Mouse (Mus musculus) liver, embryonic 13.5 days (tissue): Measurements from ENCODE around the gene Stra6. TPM values are rescaled to one million over a fixed set of nuclear protein-coding genes. Genes with fewer than 3 reads are reported as not detected.
A peak's percentile ranks its signal among the peaks of the same experiment; 100 is the strongest.

Source experiments
- ATAC-seq: fragments of 200-750 bp; cut with Nextera tagmentation; 2 replicates; pipeline ENCODE4 v1.8.0; 2017; ENCODE audit warnings: low read depth, mild to moderate bottlenecking, moderate number of reproducible peaks, moderate library complexity
- DNase-seq: peaks from one replicate; pipeline ENCODE4 v3.0.0; 2022
- H3K27ac ChIP-seq: fragments of 300-500 bp; sonication (generic); 2 replicates; pipeline ENCODE4 v1.5.1; 2015; ENCODE audit warnings: moderate library complexity, mild to moderate bottlenecking, inconsistent platforms
- H3K27me3 ChIP-seq: fragments of 300-500 bp; sonication (generic); 2 replicates; pipeline ENCODE4 v1.6.1; 2015; ENCODE audit warnings: mild to moderate bottlenecking, inconsistent platforms
- H3K36me3 ChIP-seq: fragments of 300-500 bp; sonication (generic); 2 replicates; pipeline ENCODE4 v1.6.1; 2015; ENCODE audit warnings: mild to moderate bottlenecking, inconsistent platforms
- H3K4me1 ChIP-seq: fragments of 300-500 bp; sonication (generic); replicated peaks from 2 replicates; pipeline ENCODE4 v1.6.1; 2015; ENCODE audit warnings: inconsistent platforms
- H3K4me2 ChIP-seq: fragments of 300-500 bp; sonication (generic); 2 replicates; pipeline ENCODE4 v1.6.1; 2015; ENCODE audit warnings: inconsistent platforms, mild to moderate bottlenecking, moderate library complexity
- H3K4me3 ChIP-seq: fragments of 300-500 bp; sonication (generic); replicated peaks from 2 replicates; pipeline ENCODE4 v1.5.1; 2015; ENCODE audit warnings: mild to moderate bottlenecking, inconsistent platforms
- H3K9ac ChIP-seq: fragments of 300-500 bp; sonication (generic); 2 replicates; pipeline ENCODE4 v1.6.1; 2015; ENCODE audit warnings: mild to moderate bottlenecking, inconsistent platforms
- H3K9me3 ChIP-seq: fragments of 300-500 bp; sonication (generic); replicated peaks from 2 replicates; pipeline ENCODE4 v1.6.1; 2016; ENCODE audit warnings: inconsistent platforms
- WGBS: fragments of 180-500 bp; shearing (Covaris S2); methylation state at CpG from one replicate; pipeline ENCODE4 v1.1.7; 2015; ENCODE audit not compliant: insufficient replicate concordance; 5-methylcytosine and 5-hydroxymethylcytosine counted together
- polyA plus RNA-seq: library from polyadenylated mRNA; unstranded; fragments of >200 nt; fragmentation: Nextera tagmentation; extraction: Ambion mirVana; gene quantifications from 2 replicates; pipeline ENCODE4 v1.2.1, GENCODE M21; 2015

Stra6 gene
- polyA plus RNA-seq, 1 experiment from 2014 or later, result 0.05 TPM

GRCm38 (mm10) chr9:58158541-58159311 is 95.1 kb downstream of the Stra6 start:
- ATAC-seq (no peak), DNase-seq (no peak)
- no peaks in the 10 kb centered on the region for H3K9me3 ChIP-seq
- peak overlapping the region; percentile 40; the same call in 1 of the 2 replicates for H3K27ac ChIP-seq
- H3K4me3 ChIP-seq, result no peak overlapping the region
- H3K36me3 ChIP-seq, result no peaks in the 10 kb centered on the region
- H3K9ac ChIP-seq, result no peak overlapping the region
- no peaks in the 10 kb centered on the region; the same call in 1 of the 2 replicates for H3K27me3 ChIP-seq
- 46% methylated on average over 7 of the region's 7 CpGs for WGBS
- H3K4me1 ChIP-seq, result no peaks in the 10 kb centered on the region
- H3K4me2 ChIP-seq, result no peak overlapping the region

GRCm38 (mm10) chr9:58159855-58160254 is 96.3 kb downstream of the Stra6 start:
- Histone ChIP-seq H3K9me3 (no peaks in the 10 kb centered on the region), H3K9ac (no peak overlapping the region), H3K27ac (no peak overlapping the region), H3K27me3 (no peaks in the 10 kb centered on the region; the same call in 1 of the 2 replicates), H3K4me2 (no peak overlapping the region), H3K4me1 (no peaks in the 10 kb centered on the region), H3K36me3 (no peaks in the 10 kb centered on the region), H3K4me3 (no peak overlapping the region)
- no peak for DNase-seq
- WGBS, result 42% methylated on average over 4 of the region's 4 CpGs
- no peak for ATAC-seq

- H3K27me3 ChIP-seq, result no peaks in the 10 kb centered on the region; the same call in 1 of the 2 replicates
- DNase-seq (no peak), ATAC-seq (no peak)
- no peaks in the 10 kb centered on the region for H3K4me1 ChIP-seq
- H3K4me3 ChIP-seq, result no peak overlapping the region
- no peaks in the 10 kb centered on the region for H3K36me3 ChIP-seq
- no peak overlapping the region for H3K4me2 ChIP-seq
- no peak overlapping the region for H3K9ac ChIP-seq
- no peaks in the 10 kb centered on the region for H3K9me3 ChIP-seq
- 24% methylated on average over 5 of the region's 5 CpGs for WGBS
- no peak overlapping the region for H3K27ac ChIP-seq
Measured at GRCm38 (mm10) chr9:58160315-58160714, 96.7 kb downstream of the Stra6 start.

GRCm38 (mm10) chr9:58162173-58162572 is 98.6 kb downstream of the Stra6 start:
- Histone ChIP-seq H3K4me1 (no peaks in the 10 kb centered on the region), H3K9me3 (no peaks in the 10 kb centered on the region), H3K9ac (no peak overlapping the region), H3K4me2 (no peak overlapping the region), H3K27ac (no peak overlapping the region), H3K4me3 (no peak overlapping the region), H3K36me3 (no peaks in the 10 kb centered on the region), H3K27me3 (no peaks in the 10 kb centered on the region; the same call in 1 of the 2 replicates)
- no peak for DNase-seq
- ATAC-seq, result no peak
- 64% methylated on average over 3 of the region's 3 CpGs for WGBS

- 52% methylated on average over 5 of the region's 5 CpGs for whole genome bisulfite sequencing
Measured at GRCm38 (mm10) chr9:58163146-58163545, 99.6 kb downstream of the Stra6 start.

GRCm38 (mm10) chr9:58165779-58166178 is 102.2 kb downstream of the Stra6 start:
- Histone ChIP-seq H3K9ac (no peak overlapping the region), H3K36me3 (no peaks in the 10 kb centered on the region), H3K4me2 (no peak overlapping the region), H3K27me3 (no peaks in the 10 kb centered on the region), H3K4me3 (no peak overlapping the region), H3K9me3 (no peaks in the 10 kb centered on the region), H3K27ac (no peak overlapping the region), H3K4me1 (no peaks in the 10 kb centered on the region)
- ATAC-seq (no peak), DNase-seq (no peak)
- 54% methylated on average over 1 of the region's 1 CpGs for WGBS

More at GRCm38 (mm10) chr9:58163146-58163545, 99.6 kb downstream of the Stra6 start:
- Histone ChIP-seq H3K9ac (no peak overlapping the region), H3K4me1 (no peaks in the 10 kb centered on the region), H3K9me3 (no peaks in the 10 kb centered on the region), H3K4me2 (no peak overlapping the region), H3K4me3 (no peak overlapping the region), H3K27ac (no peak overlapping the region), H3K27me3 (no peaks in the 10 kb centered on the region; the same call in 1 of the 2 replicates), H3K36me3 (no peaks in the 10 kb centered on the region)
- no peak for DNase-seq
- no peak for ATAC-seq

- Histone ChIP-seq H3K9ac (no peak overlapping the region), H3K9me3 (no peaks in the 10 kb centered on the region), H3K4me3 (no peak overlapping the region), H3K4me1 (no peaks in the 10 kb centered on the region), H3K27me3 (no peaks in the 10 kb centered on the region), H3K36me3 (no peaks in the 10 kb centered on the region), H3K27ac (no peak overlapping the region), H3K4me2 (no peak overlapping the region)
- ATAC-seq, result no peak
- 56% methylated on average over 3 of the region's 3 CpGs for WGBS
- no peak for DNase-seq
Measured at GRCm38 (mm10) chr9:58168880-58169279, 105.3 kb downstream of the Stra6 start.

GRCm38 (mm10) chr9:58169426-58169825 is 105.8 kb downstream of the Stra6 start:
- no peak overlapping the region for H3K9ac ChIP-seq
- no peak overlapping the region for H3K4me3 ChIP-seq
- H3K4me2 ChIP-seq, result no peak overlapping the region
- H3K9me3 ChIP-seq, result no peaks in the 10 kb centered on the region
- no peak overlapping the region for H3K27ac ChIP-seq
- H3K4me1 ChIP-seq, result no peaks in the 10 kb centered on the region
- WGBS, result 65% methylated on average over 6 of the region's 6 CpGs
- no peaks in the 10 kb centered on the region for H3K27me3 ChIP-seq
- ATAC-seq (no peak), DNase-seq (no peak)
- H3K36me3 ChIP-seq, result no peaks in the 10 kb centered on the region

GRCm38 (mm10) chr9:58172863-58173262 is 109.3 kb downstream of the Stra6 start:
- no peaks in the 10 kb centered on the region for H3K27me3 ChIP-seq
- H3K4me2 ChIP-seq, result no peak overlapping the region
- WGBS, result 59% methylated on average over 2 of the region's 2 CpGs
- H3K27ac ChIP-seq, result no peak overlapping the region
- ATAC-seq, result no peak
- no peak overlapping the region for H3K9ac ChIP-seq
- no peaks in the 10 kb centered on the region for H3K9me3 ChIP-seq
- no peaks in the 10 kb centered on the region for H3K36me3 ChIP-seq
- H3K4me3 ChIP-seq, result no peak overlapping the region
- no peak for DNase-seq
- H3K4me1 ChIP-seq, result no peaks in the 10 kb centered on the region

- 45% methylated on average over 5 of the region's 5 CpGs for WGBS
Measured at GRCm38 (mm10) chr9:58174818-58175251, 111.2 kb downstream of the Stra6 start.

GRCm38 (mm10) chr9:58175745-58176487 is 112.3 kb downstream of the Stra6 start:
- DNase-seq (no peak), ATAC-seq (no peak)
- H3K27me3 ChIP-seq, result no peaks in the 10 kb centered on the region
- WGBS, result 53% methylated on average over 5 of the region's 5 CpGs
- no peak overlapping the region for H3K9ac ChIP-seq
- H3K27ac ChIP-seq, result no peak overlapping the region
- H3K4me2 ChIP-seq, result no peak overlapping the region
- H3K9me3 ChIP-seq, result no peaks in the 10 kb centered on the region
- H3K4me1 ChIP-seq, result no peaks in the 10 kb centered on the region
- H3K4me3 ChIP-seq, result no peak overlapping the region
- H3K36me3 ChIP-seq, result no peaks in the 10 kb centered on the region

More at GRCm38 (mm10) chr9:58174818-58175251, 111.2 kb downstream of the Stra6 start:
- no peaks in the 10 kb centered on the region for H3K4me1 ChIP-seq
- no peak overlapping the region for H3K4me3 ChIP-seq
- H3K9me3 ChIP-seq, result no peaks in the 10 kb centered on the region
- ATAC-seq (no peak), DNase-seq (no peak)
- H3K27ac ChIP-seq, result no peak overlapping the region
- no peak overlapping the region for H3K4me2 ChIP-seq
- no peaks in the 10 kb centered on the region for H3K27me3 ChIP-seq
- H3K36me3 ChIP-seq, result no peaks in the 10 kb centered on the region
- no peak overlapping the region for H3K9ac ChIP-seq
